Mouse (Mus musculus) kidney, adult 2 months (tissue): ENCODE results near the gene Asxl1.

ENCODE experiments used
- CTCF ChIP-seq: fragments of 200-500 bp; conservative IDR thresholded peaks from 2 replicates; pipeline ENCODE4 v1.5.1; 2011; ENCODE audit warnings: low read depth, mild to moderate bottlenecking, control low read depth, low read length, moderate library complexity, mixed read lengths; ENCODE audit not compliant: insufficient read depth, insufficient read length
- POLR2A ChIP-seq: fragments of 200-500 bp; IDR thresholded peaks from one replicate; pipeline ENCODE4 v1.6.1; 2011; ENCODE audit warnings: low read depth, low read length, control low read depth

DNA sequence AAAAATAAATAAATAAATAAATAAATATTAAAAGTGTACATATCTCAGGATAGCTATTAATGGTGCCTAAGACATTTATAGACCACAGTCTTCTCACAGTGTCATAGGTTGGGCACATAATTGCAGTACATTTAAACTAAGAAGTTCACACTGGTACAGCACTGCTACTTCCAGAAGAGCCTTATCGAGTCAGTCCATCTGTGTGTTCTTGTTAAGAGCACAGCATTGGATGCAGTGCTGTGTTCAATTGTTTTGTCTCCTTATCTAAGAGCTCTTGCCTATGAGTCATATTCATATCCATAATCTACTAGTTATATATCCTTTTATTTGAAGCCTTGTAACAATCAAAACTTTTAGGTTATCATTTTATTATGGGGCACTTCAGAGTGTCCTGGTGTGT, 34.9 kb downstream of the Asxl1 start:
- TF ChIP-seq CTCF (no peak), POLR2A (no peak)
